Mouse (Mus musculus) forebrain, embryonic 12.5 days (tissue): Measurements from ENCODE around the gene Ctrl. TPM values are rescaled to one million over a fixed set of nuclear protein-coding genes. Genes with fewer than 3 reads are reported as not detected.
A peak's percentile ranks its signal among the peaks of the same experiment; 100 is the strongest.
"Not testable (repeated sequence)": the region's sequence is repeated elsewhere in the genome, so short reads cannot be mapped to it uniquely, and the experiment has no call there.

Experiments used
- ATAC-seq: fragments of 200-750 bp; cut with Nextera tagmentation; 2 replicates; pipeline ENCODE4 v1.8.0; 2017; ENCODE audit warnings: moderate TSS enrichment; ENCODE audit not compliant: low FRiP score
- H3K27ac ChIP-seq: fragments of 300-500 bp; sonication (generic); 2 replicates; pipeline ENCODE4 v1.5.1; 2016; ENCODE audit warnings: mild to moderate bottlenecking
- H3K27me3 ChIP-seq: fragments of 300-500 bp; sonication (generic); 2 replicates; pipeline ENCODE4 v1.6.1; 2016; ENCODE audit warnings: mild to moderate bottlenecking
- H3K36me3 ChIP-seq: fragments of 300-500 bp; sonication (generic); replicated peaks from 2 replicates; pipeline ENCODE4 v1.6.1; 2016; ENCODE audit warnings: mild to moderate bottlenecking
- H3K4me1 ChIP-seq: fragments of 300-500 bp; sonication (generic); 2 replicates; pipeline ENCODE4 v1.6.1; 2016
- H3K4me2 ChIP-seq: fragments of 300-500 bp; sonication (generic); 2 replicates; pipeline ENCODE4 v1.6.1; 2016; ENCODE audit warnings: mild to moderate bottlenecking, moderate library complexity
- H3K4me3 ChIP-seq: fragments of 300-500 bp; sonication (generic); replicated peaks from 2 replicates; pipeline ENCODE4 v1.5.1; 2016; ENCODE audit warnings: mild to moderate bottlenecking
- H3K9ac ChIP-seq: fragments of 300-500 bp; sonication (generic); 2 replicates; pipeline ENCODE4 v1.6.1; 2016; ENCODE audit warnings: mild to moderate bottlenecking
- H3K9me3 ChIP-seq: fragments of 300-500 bp; sonication (generic); 2 replicates; pipeline ENCODE4 v1.6.1; 2016
- WGBS: fragments of 180-500 bp; shearing (Covaris S2); methylation state at CpG from one replicate; pipeline ENCODE4 v1.1.7; 2016; 5-methylcytosine and 5-hydroxymethylcytosine counted together
- polyA plus RNA-seq: library from polyadenylated mRNA; unstranded; fragments of >200 nt; fragmentation: Nextera tagmentation; extraction: Ambion mirVana; gene quantifications from 2 replicates; pipeline ENCODE4 v1.2.1, GENCODE M21; 2016

Gene Ctrl
- 2.4 and 3.0 TPM in 2 replicates for polyA plus RNA-seq

DNA sequence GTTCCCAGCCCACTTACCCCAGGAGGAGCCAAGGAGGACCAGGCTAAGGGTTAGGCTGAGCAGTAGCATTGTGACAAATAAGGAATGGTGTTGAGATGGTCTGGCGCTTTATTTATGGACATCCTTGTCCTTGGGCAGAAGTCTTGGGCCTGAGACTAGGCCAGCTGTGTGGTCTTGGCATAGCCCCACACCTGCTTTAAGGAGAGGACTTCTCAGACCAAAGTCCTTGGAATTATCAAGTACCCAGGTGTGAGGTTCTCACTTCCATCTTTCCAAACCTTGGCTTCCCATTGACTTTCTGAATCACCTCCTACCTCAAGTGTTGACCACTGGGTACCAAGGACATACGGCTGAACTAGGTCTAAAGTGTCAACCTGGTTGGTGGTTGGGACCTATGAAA lies at the start of gene Ctrl:
Gene Ctrl (minus strand): TSS at position 101 of the 400 bp plus-strand sequence.
- H3K9ac ChIP-seq = peak within 1 kb of the TSS; percentile 21; the same call in 1 of the 2 replicates
- no peak within 1 kb of the TSS for H3K4me2 ChIP-seq
- H3K27me3 ChIP-seq = no peaks in the 10 kb centered on the region
- ATAC-seq = no peak
- 95% methylated on average over 2 of the region's 2 CpGs for WGBS
- H3K4me1 ChIP-seq = peaks cover 28% of the 10 kb centered on the region
- no peak within 1 kb of the TSS for H3K27ac ChIP-seq
- no peaks in the 10 kb centered on the region for H3K9me3 ChIP-seq
- no peak within 1 kb of the TSS for H3K4me3 ChIP-seq
- peaks cover 15% of the 10 kb centered on the region for H3K36me3 ChIP-seq

DNA sequence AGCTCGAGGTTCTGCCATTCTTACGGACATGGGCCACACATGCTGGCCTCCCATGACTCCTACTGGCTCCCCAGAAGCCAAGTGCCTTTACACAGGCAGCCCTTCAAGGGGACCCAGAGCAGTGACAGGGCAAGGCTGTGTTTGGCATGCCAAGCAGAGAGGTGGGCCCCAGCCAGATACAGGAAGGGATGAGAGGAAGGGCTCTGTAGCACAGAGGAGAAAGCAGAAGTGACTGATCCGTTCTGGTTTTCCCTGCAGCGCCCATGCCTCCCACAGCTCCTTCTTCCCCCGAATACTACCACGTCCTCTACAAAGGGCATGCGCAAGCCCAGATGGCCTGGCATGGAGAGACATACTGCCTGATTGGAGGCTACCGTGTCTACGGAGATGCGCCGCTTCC lies 49.7 kb upstream of the Ctrl start:
- ATAC-seq, H3K27ac ChIP-seq: not testable (repeated sequence)
- WGBS = 84% methylated on average over 11 of the region's 11 CpGs

DNA sequence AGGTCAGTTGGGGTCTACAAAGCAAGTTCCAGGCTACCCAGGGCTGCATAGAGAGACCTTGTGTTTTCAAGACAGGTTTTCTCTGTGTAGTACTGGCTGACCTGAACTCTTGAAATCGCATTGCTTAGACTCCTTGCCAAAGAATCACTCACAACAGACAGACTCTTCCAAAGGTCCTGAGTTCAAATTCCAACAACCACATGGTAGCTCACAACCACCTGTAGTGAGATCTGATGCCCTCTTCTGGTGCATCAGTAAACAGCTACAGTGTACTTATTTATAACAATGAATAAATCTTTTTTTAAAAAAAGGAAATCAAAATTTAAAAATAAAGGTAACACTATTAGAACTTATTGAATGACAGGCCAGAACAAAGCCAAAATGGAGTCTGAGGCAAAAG lies 47.5 kb upstream of the Ctrl start:
- no peaks in the 10 kb centered on the region for H3K36me3 ChIP-seq
- H3K27me3 ChIP-seq = no peaks in the 10 kb centered on the region
- no peak overlapping the region for H3K4me3 ChIP-seq
- ATAC-seq = no peak
- no peaks in the 10 kb centered on the region for H3K9me3 ChIP-seq
- H3K4me1 ChIP-seq = no peaks in the 10 kb centered on the region
- 100% methylated on average over 1 of the region's 1 CpGs for WGBS
- H3K27ac ChIP-seq = no peak overlapping the region
- H3K9ac ChIP-seq = no peak overlapping the region
- no peak overlapping the region for H3K4me2 ChIP-seq

More for the DNA sequence above, 49.7 kb upstream of the Ctrl start:
- not testable (repeated sequence) for H3K4me2 ChIP-seq, H3K27me3 ChIP-seq, H3K9ac ChIP-seq, H3K9me3 ChIP-seq, H3K4me1 ChIP-seq, H3K4me3 ChIP-seq, H3K36me3 ChIP-seq

DNA sequence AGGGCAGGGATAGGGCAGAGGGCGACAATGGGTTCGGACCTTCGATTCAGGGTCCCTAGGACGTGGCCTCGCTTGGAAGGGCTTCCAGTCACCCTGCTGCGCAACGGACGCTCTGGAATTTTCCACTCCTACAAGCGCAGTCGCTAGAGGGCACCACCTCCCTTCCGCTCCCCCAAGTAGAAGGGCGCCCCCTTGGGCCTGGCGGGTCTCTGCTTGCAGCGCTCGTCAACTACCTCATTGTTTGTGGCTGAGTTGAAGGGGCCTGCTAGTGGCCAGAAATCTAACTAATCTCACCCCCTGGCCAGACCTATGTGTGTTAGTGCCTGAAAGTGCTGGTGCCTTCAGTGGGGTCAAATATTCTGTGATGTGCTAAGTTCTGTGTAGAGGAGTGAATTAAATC lies 45.7 kb upstream of the Ctrl start, which contains the start of gene Dpep3:
Gene Dpep3 (minus strand): TSS at position 105 of the 400 bp plus-strand sequence.
- no peaks in the 10 kb centered on the region for H3K4me1 ChIP-seq
- WGBS = 92% methylated on average over 15 of the region's 15 CpGs
- no peak for ATAC-seq
- H3K4me3 ChIP-seq = no peak within 1 kb of the TSS
- H3K4me2 ChIP-seq = no peak within 1 kb of the TSS
- no peaks in the 10 kb centered on the region for H3K9me3 ChIP-seq
- H3K9ac ChIP-seq = no peak within 1 kb of the TSS
- no peaks in the 10 kb centered on the region for H3K27me3 ChIP-seq
- H3K27ac ChIP-seq = no peak within 1 kb of the TSS
- H3K36me3 ChIP-seq = no peaks in the 10 kb centered on the region

DNA sequence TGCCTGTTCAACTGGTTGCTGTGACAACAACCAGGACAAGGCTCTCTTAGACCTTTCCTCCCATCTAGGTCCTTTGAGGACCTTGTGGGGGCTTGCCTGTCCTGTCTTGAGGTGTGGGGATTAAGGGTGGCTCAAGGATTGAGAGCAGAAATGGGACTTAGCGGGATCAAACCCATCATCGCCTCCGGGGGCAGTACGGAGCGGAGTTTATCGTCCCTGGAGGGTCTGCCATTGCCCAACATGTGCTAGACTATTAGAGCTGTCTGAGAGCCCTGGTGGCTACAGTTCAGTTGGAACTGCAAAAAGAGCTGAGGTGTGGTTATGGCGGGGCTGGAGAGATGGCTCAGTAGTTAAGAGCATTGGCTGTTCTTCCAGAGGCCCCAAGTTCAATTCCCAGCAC lies 41.7 kb upstream of the Ctrl start:
- Histone ChIP-seq H3K27me3 (no peaks in the 10 kb centered on the region), H3K4me2 (no peak overlapping the region), H3K36me3 (no peaks in the 10 kb centered on the region), H3K9me3 (no peaks in the 10 kb centered on the region), H3K4me1 (no peaks in the 10 kb centered on the region), H3K9ac (no peak overlapping the region), H3K4me3 (no peak overlapping the region), H3K27ac (no peak overlapping the region)
- 51% methylated on average over 7 of the region's 7 CpGs for WGBS
- ATAC-seq = no peak

DNA sequence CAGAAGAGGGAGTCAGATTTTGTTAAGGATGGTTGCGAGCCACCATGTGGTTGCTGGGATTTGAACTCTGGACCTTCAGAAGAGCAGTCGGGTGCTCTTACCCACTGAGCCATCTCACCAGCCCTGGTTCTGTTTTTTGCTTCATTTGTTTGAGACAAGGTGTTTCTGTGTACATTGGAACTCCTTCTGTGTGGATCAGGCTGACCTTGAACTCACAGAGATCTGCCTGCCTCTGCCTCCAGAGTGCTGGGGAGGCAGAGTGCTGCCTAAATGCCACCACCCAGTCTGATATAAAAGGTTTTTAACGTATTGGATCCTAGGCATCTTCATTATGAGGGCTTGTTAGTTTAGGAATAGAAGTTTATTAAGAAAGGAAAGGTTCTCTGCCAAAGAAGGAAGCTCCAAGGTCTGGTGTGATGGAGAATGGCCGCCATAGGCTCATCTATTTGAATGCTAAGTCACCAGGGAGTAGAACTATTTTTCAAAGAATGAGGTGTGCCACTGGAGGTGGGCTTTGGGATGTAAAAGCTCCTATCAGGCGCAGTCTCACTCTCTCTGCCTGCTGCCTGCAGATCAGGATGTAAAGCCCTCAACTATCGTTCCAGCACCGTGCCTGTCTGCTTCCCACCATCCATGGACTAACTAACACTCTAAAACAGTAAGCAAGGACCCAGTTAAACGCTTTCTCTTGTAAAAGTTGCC lies 37.5 kb upstream of the Ctrl start:
- WGBS = 71% methylated on average over 8 of the region's 8 CpGs
- ATAC-seq = no peak
- no peak overlapping the region for H3K27ac ChIP-seq
- H3K9me3 ChIP-seq = no peaks in the 10 kb centered on the region
- H3K27me3 ChIP-seq = peaks cover 20% of the 10 kb centered on the region
- no peak overlapping the region for H3K4me2 ChIP-seq
- no peaks in the 10 kb centered on the region for H3K36me3 ChIP-seq
- H3K4me1 ChIP-seq = peaks cover 8% of the 10 kb centered on the region
- no peak overlapping the region for H3K4me3 ChIP-seq
- H3K9ac ChIP-seq = no peak overlapping the region

DNA sequence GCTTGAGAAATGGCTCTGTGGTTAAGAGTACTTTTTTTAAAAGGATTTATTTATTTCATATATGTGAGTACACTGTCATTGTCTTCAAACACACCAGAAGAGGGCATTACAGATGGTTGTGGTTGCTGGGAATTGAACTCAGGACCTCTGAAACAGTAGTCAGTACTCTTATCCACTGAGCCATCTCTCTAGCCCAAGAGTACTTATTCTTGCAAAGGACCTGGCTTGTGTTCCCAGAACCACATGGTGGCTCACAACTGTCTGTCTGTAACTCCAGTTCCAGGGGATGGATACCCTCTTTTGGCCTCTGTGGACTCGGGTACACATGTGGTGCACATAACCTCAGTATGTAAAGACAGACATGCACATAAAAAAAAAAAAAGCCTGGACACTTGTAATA lies 35.7 kb upstream of the Ctrl start:
- Histone ChIP-seq H3K4me2 (no peak overlapping the region), H3K4me3 (no peak overlapping the region), H3K36me3 (no peaks in the 10 kb centered on the region), H3K9ac (no peak overlapping the region), H3K27me3 (peaks cover 38% of the 10 kb centered on the region), H3K27ac (no peak overlapping the region), H3K9me3 (no peaks in the 10 kb centered on the region), H3K4me1 (peaks cover 22% of the 10 kb centered on the region)
- WGBS = 76% methylated on average over 1 of the region's 1 CpGs
- ATAC-seq = no peak

DNA sequence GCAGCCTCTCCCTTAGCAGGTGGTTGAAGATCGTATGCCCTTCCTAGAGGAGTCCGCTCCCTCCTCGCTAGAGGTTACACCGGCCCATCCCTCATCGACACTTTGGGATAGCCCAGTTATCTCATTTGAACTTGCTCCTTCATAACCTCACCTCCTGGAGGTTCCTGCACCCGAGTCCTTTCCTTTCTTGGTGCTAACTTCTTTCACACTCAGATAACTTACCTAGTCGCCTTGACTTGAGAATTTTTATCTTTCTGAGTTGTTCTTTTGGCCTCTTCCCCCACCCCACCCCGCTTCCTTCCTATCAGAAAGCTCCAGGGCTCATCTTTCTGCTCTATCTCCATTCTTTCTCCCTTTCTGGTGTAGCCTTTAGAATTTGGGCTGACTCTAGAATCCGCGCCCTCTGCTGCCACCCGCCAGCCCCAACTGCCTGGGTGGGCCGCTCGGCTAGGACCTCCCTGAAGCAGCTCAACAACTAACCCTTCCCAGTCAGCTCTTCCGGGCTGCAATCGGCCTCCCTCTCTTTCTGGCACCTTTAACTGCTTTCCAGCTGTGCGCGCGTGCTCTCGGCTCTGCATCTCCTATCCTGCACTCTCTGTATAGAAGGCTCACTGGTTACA lies 33.1 kb upstream of the Ctrl start:
- H3K36me3 ChIP-seq = no peaks in the 10 kb centered on the region
- no peak overlapping the region for H3K9ac ChIP-seq
- peaks cover 47% of the 10 kb centered on the region for H3K27me3 ChIP-seq
- no peak overlapping the region for H3K27ac ChIP-seq
- peak overlapping the region; percentile 76 for H3K4me2 ChIP-seq
- H3K4me3 ChIP-seq = no peak overlapping the region
- H3K9me3 ChIP-seq = no peaks in the 10 kb centered on the region
- no peak for ATAC-seq
- 5% methylated on average over 19 of the region's 19 CpGs for WGBS
- H3K4me1 ChIP-seq = peaks cover 22% of the 10 kb centered on the region

DNA sequence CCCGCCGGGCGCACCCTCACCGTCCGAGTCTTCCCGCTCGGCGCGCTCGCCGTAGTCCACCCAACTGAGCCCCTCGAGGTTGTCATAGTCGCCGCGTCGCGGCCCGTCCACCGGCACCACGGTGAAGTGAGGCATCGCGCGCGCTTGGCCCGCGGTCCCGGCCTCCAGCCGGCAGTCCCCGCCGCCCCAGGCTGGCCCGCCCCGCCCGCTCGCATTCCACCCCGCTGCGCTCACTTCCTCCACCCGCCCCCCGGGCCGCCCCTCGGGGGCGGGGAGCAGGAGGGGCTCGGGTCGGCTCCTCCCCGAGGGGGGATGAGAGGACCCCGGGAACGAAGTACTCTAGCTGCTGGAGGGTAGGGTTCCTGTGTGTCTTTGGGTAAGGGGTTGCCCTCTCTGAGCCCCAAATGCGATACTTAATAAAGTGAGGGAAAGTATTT lies 32.3 kb upstream of the Ctrl start, which contains the start of gene Slc12a4:
Gene Slc12a4 (minus strand): TSS at position 193 of the 437 bp plus-strand sequence.
- H3K4me3 ChIP-seq = peak within 1 kb of the TSS; percentile 59
- H3K4me1 ChIP-seq = peaks cover 22% of the 10 kb centered on the region
- no peak within 1 kb of the TSS for H3K27ac ChIP-seq
- ATAC-seq = peak; percentile 87
- peak within 1 kb of the TSS; percentile 61 for H3K9ac ChIP-seq
- WGBS = under 1% methylated on average over 46 of the region's 47 CpGs
- no peaks in the 10 kb centered on the region for H3K36me3 ChIP-seq
- no peaks in the 10 kb centered on the region for H3K9me3 ChIP-seq
- H3K4me2 ChIP-seq = peak within 1 kb of the TSS; percentile 76
- H3K27me3 ChIP-seq = peaks cover 47% of the 10 kb centered on the region

DNA sequence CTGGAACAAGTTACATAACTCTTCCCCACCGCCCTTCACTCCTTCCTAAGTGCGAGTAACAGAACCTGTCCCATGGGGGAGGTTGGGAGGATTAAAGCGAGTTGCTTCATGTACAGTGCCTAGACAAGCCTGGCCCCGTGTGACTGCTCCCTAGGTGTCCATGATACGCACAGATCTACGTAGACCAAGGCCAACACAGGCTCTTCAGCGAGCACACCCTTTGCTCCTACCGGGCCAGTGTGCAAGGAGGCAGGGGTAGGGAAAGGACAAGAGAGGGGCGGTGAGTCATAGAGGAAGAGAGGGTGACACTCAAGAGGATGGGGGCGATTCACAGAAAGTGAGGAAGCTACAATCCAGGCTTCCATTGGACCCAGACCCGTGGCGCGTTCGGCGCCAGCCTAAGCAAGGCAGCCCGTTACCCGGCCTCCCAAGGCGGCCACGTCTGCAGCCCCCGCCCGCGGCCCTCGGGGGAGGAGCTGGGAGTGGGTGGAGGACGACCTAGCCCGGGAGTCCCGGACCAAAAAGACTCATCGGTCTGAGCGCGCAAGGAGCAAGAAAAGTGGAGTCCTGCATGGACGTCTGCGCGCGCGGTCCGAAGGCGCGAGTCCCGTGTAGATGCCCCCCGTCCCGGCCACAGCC lies 31.7 kb upstream of the Ctrl start:
- peak overlapping the region; percentile 61 for H3K9ac ChIP-seq
- H3K9me3 ChIP-seq = no peaks in the 10 kb centered on the region
- peaks cover 22% of the 10 kb centered on the region for H3K4me1 ChIP-seq
- peak overlapping the region; percentile 76 for H3K4me2 ChIP-seq
- no peaks in the 10 kb centered on the region for H3K36me3 ChIP-seq
- no peak overlapping the region for H3K27ac ChIP-seq
- ATAC-seq = peak; percentile 60
- peaks cover 47% of the 10 kb centered on the region for H3K27me3 ChIP-seq
- 2% methylated on average over 40 of the region's 40 CpGs for WGBS
- peak overlapping the region; percentile 59 for H3K4me3 ChIP-seq

DNA sequence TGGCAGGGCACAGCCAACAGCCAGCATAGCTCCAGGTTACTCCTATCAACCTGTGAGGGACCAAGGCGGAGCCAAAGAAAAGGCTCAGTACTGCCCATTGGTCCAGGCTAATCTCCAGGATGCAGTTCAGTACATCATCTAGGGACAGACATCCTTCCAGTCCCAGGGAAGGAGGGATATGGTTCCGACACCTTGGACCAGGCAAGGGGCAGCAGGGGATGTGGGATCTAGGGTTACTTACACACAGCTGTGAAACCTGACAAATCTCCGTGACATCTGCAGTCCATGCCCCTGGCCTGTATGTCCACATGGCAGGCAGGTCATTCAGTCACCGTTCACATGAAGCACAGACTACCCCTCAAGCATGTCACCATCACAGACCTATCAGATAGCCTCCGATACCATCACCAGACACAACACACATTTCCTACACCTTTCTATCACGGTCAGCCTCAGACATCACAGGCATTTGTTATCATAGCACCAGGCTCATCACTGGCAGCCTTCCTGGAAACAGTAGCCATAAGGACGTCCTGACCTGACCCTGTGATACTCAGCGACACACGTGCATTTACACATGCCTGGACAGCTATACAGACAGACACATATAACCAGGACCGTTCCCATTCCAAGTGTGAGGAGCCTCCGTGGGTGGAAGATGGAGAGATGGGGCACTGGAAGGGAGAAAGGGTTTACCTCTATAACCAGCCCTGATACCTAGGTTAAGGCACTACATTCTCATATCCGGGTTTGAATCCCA lies 31.0 kb upstream of the Ctrl start:
- peaks cover 22% of the 10 kb centered on the region for H3K4me1 ChIP-seq
- peak overlapping the region; percentile 59 for H3K4me3 ChIP-seq
- no peaks in the 10 kb centered on the region for H3K9me3 ChIP-seq
- 75% methylated on average over 12 of the region's 12 CpGs for WGBS
- no peaks in the 10 kb centered on the region for H3K36me3 ChIP-seq
- no peak overlapping the region for H3K27ac ChIP-seq
- no peak overlapping the region for H3K9ac ChIP-seq
- peak overlapping the region; percentile 76 for H3K4me2 ChIP-seq
- no peak for ATAC-seq
- peaks cover 47% of the 10 kb centered on the region for H3K27me3 ChIP-seq

DNA sequence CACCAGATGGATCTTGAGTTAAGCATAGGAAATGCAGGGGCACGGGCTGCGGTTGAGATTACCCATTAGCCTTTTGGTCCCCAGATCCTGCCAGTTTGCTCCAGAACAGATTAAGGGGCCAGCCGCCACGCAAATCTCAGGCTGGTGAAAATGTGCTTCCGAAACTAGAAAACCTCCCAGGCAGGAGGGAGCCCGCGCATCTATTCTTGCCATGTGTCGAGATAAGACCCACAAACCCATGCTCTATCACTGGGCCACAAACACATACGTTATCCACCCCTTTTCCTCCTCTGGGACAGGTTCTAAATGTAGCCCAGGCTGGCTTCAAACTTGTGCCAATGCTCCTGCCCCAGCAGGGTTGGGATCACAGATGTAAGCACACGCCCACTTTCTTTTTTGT lies 27.9 kb upstream of the Ctrl start:
- no peak overlapping the region for H3K27ac ChIP-seq
- ATAC-seq = no peak
- H3K9me3 ChIP-seq = no peaks in the 10 kb centered on the region
- H3K4me2 ChIP-seq = no peak overlapping the region
- H3K9ac ChIP-seq = no peak overlapping the region
- H3K27me3 ChIP-seq = peaks cover 31% of the 10 kb centered on the region
- H3K4me1 ChIP-seq = peaks cover 16% of the 10 kb centered on the region
- no peak overlapping the region for H3K4me3 ChIP-seq
- H3K36me3 ChIP-seq = no peaks in the 10 kb centered on the region
- WGBS = 88% methylated on average over 10 of the region's 10 CpGs
